Mouse (Mus musculus) v-Abl transformed pro-B cells (cell line): ENCODE results near the gene Mgea5.

ENCODE experiments used
- in situ Hi-C, 2 experiments: fragments of 400-800 bp; cut with MboI; formaldehyde crosslinking; loops; one replicate each; pipeline ENCODE4 v1.15.1; 2025; ENCODE audit not compliant: unreplicated experiment in 2 of 2

Gene Mgea5

GRCm38 (mm10) chr19:45737208-45737845 is 46.3 kb downstream of the Mgea5 start:
- in situ Hi-C loops, result loop anchor here in 1 of 2 experiments (25.0 kb wide), 1 partner anchor 300 kb away; no protein-coding TSS in a partner anchor

DNA sequence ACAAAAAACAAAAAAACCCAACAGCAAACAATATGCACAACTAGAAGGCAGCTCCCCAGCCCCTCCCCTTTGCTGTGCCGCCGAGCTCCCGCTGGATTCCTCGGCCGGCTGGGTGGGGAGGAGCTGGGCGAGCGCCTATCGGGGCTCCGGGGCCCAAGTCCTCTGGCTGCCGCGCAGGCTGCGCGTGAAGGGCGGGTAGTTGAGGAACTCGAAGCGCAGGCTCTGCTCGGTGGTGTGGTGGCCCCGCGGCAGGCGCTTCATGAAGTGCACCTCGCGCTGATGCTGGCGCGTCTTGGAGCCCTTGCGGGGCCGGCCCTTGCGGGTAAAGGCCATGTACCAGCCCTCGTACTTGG is 46.8 kb downstream of the Mgea5 start:
- in situ Hi-C loops, result loop anchor here in 1 of 2 experiments (25.0 kb wide), 1 partner anchor 300 kb away; no protein-coding TSS in a partner anchor

GRCm38 (mm10) chr19:45736241-45736640 is 47.4 kb downstream of the Mgea5 start:
- in situ Hi-C loops, result loop anchor here in 1 of 2 experiments (25.0 kb wide), 1 partner anchor 299 kb away; no protein-coding TSS in a partner anchor

GRCm38 (mm10) chr19:45734762-45735161 is 48.9 kb downstream of the Mgea5 start:
- in situ Hi-C loops, result loop anchor here (5.0 to 25.0 kb wide), 2 partner anchors 47 to 297 kb away; no protein-coding TSS in a partner anchor

DNA sequence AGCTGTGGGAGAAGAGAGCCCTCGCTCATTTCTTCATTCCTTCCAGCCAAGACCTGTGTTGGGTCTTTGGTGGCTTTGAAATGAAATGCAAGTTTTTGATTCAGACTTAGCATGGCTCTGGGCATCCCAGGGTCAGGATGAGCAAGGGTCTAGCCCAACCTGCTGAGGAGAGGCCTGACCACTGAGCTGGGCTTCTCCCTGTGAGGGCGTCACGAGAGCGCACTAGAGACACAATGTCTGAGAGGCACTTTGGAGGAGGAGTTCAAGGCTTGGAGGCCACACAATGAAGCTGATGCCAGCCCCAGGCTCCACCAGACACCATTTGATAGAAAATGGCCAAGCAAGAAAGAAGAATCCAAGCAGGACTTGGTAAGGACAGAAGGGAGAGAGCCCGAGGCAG is 49.4 kb downstream of the Mgea5 start:
- in situ Hi-C loops, result loop anchor here (5.0 to 25.0 kb wide), 2 partner anchors 47 to 297 kb away; no protein-coding TSS in a partner anchor

- in situ Hi-C loops, result loop anchor here (5.0 to 25.0 kb wide), 2 partner anchors 46 to 296 kb away; no protein-coding TSS in a partner anchor
These were observed 50.1 kb downstream of the Mgea5 start for GRCm38 (mm10) chr19:45733564-45733963.

- in situ Hi-C loops, result loop anchor here (5.0 to 25.0 kb wide), 2 partner anchors 44 to 294 kb away; no protein-coding TSS in a partner anchor
These were observed 52.0 kb downstream of the Mgea5 start for GRCm38 (mm10) chr19:45731658-45732057.

GRCm38 (mm10) chr19:45730042-45730441 is 53.6 kb downstream of the Mgea5 start:
- in situ Hi-C loops, result loop anchor here (5.0 to 25.0 kb wide), 2 partner anchors 43 to 293 kb away; no protein-coding TSS in a partner anchor

DNA sequence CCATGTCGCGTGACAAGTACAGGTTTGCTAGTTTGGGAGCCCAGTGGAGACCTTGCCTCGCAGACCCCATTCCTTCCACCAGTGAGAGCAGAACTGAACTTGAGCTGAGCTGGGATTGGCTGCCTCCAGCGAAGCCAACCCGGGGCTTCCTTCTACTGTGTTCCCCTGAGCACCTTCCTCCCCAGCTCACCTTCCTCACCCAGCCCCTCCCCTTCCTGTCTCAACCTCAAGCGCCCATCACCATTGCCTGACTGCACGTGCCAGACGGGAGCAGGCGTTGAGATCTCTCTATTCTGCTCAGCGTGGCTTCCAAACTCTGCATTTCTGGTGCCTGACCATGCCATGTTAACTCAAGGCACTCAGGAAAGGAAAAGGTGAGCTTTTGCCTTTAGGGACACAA is 56.4 kb downstream of the Mgea5 start:
- in situ Hi-C loops, result loop anchor here in 1 of 2 experiments (5.0 to 25.0 kb wide), 2 partner anchors 50 to 290 kb away; no protein-coding TSS in a partner anchor

- in situ Hi-C loops, result loop anchor here in 1 of 2 experiments (5.0 to 25.0 kb wide), 2 partner anchors 48 to 288 kb away; no protein-coding TSS in a partner anchor
These were observed 57.9 kb downstream of the Mgea5 start for GRCm38 (mm10) chr19:45725677-45726277.

GRCm38 (mm10) chr19:45722188-45722587 is 61.4 kb downstream of the Mgea5 start:
- in situ Hi-C loops, result no loop called here

- in situ Hi-C loops, result no loop called here
These were observed 65.4 kb downstream of the Mgea5 start for GRCm38 (mm10) chr19:45718286-45718685.

DNA sequence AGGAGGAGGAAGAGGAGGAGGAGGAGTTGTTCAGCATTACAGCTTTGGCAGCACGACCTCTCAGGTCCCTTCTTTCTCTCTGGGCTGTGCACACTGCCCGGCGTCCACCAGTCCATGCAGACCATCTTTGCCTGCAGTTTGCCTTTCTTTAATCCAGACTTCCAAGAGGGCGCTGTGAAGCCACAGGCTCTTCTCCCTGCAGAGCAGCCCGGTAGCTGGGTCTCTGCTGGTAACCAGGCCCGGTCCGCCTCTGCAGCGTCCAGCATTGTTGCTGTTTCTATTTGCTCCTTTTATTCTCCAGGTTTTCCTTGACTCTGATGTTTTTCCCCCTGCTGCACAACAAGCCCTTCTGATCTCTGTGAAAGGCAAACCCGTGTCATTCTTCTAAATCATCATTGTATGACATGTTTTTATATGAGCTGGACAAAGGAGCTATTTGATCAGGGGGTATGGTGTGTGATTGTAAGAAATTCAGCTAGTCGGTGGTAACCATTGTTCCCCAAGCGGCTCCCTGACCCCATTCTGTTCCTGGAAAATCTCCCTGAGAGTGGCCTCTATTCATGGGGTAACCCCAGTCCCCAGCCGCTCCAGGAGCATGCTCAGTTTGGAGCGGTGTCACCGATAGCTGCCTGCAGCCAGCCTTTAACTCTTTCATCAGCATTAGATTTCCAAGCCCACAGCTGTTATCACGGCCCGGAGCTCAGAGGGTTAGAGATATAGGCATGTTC is 66.0 kb downstream of the Mgea5 start:
- in situ Hi-C loops, result no loop called here

DNA sequence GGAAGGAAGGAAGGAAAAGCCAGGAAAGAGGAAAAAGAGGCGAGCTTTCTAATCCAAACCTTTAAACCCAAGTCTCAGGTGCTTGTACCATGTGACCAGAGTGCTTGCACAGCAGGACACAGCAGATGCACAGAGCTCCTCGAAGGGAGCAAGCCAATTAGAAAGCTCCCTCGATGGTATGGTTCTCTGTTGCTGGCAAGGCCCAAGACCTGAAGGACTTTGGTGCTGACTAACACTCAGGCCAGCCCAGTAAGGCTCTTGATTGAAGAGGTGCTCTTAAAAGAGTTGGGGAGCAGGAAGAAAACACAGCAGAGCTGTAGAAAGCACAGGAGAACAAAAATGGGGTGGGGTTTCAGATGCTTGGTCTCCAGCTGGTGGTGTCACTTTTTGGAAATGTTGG is 74.9 kb downstream of the Mgea5 start:
- in situ Hi-C loops, result no loop called here
